Mouse (Mus musculus): ENCODE data around the gene Carns1.
"Not testable (repeated sequence)": the region's sequence is repeated elsewhere in the genome, so short reads cannot be mapped to it uniquely, and the experiment has no call there.

Carns1 gene

DNA sequence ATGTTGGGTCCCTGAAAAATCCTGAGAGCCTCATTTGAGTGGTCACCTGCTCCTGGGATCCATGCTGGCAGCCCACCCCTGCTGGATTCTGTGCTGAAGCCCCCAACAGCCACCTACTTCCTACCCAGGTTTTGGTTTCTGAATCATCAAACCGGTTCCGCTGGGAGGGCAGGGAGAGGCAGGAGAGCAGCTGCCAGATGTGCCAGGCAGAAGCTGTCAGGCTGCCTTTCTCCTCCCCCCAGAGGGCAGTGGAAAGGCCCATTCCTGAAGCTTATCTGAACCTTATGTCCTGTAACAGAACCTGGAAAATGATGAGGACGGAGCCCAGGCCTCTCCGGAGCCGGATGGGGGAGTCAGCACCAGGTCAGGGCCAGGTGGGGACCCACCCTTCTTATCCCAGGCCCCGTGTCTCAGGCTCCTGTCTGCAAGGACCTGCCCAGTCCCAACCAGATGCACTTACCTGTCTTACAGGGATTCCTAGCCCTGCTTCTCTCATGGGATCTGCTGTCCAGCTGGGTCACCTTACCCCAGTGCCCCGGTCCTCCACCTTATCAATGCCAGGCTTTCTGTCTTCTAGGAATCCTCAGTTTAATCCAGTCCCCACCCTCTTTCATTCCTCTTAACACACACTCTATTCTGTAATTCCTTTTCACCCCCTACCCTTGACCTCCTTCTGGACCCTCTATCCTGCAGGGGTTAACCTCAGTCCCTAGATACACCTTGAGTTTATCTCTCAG lies 48.4 kb downstream of the Carns1 start:
- no peak for DNase-seq

DNA sequence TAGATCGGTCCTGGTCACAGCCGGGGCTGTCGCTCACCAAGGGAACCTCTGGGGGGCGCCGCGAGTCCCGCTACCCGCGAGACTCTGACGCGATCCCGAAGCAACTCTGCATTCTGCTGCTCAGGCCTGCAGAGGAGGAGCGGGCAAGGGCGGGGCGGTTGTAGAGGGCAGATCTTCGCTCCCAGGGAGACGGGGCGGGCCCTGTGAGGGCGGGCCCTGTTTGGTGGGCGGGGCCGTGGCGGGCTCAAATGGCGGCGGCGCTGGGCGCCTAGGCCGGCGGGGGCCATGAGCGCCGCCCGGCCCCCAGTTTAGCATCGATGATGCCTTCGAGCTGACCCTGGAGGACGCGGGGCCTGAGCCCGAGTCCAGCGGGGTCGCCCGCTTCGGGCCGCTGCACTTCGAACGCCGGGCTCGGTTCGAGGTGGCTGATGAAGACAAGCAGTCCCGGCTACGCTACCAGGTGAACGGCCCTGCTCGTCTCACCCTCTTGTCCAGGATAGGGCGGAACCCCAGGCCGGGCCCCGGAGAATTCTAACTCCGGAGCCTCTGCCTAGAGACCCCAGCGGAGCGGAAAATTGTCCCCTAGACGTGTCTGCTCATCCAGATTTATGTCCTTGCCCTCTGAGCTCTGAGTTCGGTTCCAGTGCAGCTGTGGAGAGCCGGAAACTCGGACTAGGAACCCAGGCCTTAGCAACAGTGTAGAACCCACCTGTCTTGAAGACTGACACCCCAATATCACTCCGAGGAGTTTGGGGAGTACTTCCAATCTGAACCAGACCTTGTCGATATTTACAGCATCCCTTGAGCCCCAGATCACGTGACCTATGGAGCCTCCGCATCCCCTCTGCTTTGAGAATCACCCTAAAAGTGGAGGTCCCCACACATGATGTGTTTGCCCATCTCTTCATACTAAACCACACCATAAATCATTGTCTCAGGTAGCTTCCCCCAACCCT lies 49.3 kb downstream of the Carns1 start, which contains the start of gene Aip:
Aip (minus strand) TSS at position 118 of the 956 bp plus-strand sequence.
- DNase-seq: peak; percentile 99

DNA sequence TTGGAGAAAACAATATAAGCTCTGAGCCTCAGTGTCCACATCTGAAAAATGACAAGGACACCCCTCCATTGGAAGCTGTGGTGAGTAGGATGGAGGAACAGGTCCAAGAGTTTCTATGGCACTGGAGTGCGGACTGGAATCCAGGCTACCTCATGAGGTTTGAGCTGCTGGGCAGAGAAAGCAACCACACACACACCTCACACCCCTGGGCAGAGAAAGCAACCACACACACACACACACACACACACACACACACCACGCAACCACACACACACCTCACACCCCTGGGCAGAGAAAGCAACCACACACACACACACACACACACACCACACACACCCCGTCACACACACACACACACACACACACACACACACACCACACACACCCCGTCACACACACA lies 50.0 kb downstream of the Carns1 start:
- DNase-seq: peak in 1 of 2 experiments; percentile 35

DNA sequence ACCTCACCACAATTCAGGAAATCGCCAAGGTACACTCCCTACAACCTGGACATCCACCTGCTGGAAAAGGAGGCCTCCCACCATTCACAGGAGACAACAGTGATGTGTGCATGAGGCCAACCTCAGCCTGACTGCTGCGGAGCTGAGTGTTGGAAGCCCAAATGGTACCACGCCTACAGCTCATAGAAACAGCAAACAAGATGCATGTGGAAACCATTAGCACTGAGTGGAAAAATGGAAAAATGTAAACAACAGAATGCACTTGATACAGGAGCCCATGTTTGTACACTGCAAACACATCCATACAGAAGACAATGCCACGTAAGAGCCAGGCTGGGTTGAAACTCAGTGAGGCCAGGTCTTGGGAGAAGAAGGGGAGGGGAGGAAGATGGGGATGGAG lies 50.8 kb downstream of the Carns1 start:
- DNase-seq: no peak

DNA sequence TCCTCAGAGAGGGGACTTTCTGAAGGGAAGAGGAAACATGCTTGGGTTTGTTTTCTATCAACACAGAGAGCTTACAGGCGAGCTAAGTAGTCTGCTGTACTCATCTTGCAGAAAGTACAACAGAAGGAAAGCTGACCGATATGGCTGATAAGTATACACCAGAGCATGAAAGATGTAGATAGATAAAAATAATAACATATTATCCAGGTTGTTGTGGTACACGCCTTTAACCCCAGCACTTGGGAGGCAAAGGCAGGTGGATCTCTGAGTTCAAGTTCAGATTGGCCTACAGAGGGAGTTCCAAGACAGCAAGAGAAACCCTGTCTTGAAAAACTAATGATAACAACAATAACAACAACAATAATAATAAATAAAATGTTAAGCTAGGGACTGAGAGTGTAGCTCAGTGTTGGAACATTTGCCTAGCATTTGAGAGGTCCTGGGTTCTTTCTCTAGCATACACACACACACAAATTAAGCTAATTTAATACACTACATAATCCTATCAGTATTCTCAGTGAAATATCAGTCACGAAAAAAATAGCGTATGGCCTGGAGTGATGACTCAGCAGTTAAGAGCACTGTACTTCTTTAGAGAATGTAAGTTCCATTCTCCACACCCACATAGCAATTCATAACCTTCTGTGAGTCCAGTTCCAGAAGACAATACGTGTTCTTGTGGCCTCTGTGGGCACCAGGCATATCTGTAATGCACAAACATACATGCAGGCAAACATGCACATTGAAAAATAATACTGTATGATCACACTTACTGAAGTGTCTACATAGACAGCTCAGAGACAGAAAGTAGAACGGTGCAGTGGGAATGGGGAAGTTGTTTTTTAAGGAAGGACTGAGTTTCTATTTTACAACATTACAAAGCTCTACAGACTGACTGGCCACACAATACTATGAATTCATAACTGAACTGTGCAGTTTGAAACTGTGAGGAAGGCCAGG lies 52.6 kb downstream of the Carns1 start:
- no peak for DNase-seq

DNA sequence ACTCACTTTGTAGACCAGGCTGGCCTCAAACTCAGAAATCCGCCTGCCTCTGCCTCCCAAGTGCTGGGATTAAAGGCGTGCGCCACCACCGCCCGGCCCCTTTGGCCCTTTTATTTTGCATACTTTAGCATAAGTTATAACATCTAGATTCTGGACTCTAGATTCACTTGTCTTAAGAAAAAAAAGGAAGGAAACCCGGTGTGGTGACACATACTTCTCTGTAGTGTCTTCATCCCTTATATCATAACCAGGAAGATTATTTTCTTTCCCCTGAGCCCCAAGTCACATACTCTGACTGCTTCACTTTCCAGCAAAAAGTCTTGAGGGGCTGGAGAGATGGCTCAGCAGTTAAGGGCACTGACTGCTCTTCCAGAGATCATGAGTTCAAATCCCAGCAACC lies 53.4 kb downstream of the Carns1 start:
- DNase-seq: not testable (repeated sequence)

DNA sequence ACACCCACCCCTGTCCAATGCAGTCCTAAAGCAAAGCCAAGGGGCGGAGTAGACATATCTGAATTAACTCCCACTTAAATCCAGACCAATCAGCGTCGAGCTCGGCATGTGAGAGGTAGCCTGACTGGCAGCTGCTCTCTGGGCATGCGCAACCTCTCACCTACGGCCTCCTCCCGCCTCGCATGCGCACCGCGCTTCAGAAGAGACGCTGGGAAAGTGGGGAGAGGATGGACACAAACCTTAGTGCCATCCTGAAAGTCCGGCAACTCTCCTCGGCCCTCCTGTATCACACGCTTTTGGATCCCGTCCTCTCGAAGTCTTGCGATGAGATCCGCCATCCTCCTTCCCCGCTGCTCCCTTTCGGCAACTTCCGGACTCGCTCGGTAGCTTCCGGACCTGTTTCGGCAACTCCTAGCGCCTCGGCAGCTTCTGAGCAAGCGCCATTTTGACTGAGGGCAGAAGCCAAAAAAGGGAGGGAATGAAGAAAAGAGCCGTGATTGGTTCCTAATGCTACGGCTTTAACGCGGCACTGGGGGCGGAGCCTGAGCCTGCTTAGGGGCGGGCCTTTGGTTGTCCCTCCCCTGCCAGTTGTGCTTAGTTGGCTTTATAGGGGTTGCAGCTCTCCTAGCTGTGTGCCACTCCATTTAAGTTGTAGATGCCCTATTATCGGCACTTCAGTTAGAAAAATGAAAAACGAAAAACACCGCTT lies 54.0 kb downstream of the Carns1 start:
- peak; percentile 97 to 99 for DNase-seq

DNA sequence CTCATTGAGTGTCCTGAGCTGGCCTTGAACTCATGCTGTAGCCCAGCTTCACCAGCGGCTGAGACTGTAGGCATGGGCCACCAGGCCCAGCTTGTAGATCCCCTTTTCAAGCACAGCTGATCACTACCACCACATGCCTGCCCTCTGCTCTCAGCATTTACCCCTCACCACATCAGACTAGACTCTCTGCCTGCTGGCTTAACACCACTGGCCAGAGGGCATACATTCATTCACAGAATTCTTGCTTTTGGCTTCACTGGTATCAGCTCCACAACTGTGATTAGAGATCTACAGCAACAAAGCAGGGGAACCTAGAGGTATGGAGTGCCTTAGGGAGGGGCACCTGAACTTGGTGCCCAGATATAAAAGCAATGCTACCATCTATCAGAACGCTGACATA lies 54.8 kb downstream of the Carns1 start:
- DNase-seq: no peak

DNA sequence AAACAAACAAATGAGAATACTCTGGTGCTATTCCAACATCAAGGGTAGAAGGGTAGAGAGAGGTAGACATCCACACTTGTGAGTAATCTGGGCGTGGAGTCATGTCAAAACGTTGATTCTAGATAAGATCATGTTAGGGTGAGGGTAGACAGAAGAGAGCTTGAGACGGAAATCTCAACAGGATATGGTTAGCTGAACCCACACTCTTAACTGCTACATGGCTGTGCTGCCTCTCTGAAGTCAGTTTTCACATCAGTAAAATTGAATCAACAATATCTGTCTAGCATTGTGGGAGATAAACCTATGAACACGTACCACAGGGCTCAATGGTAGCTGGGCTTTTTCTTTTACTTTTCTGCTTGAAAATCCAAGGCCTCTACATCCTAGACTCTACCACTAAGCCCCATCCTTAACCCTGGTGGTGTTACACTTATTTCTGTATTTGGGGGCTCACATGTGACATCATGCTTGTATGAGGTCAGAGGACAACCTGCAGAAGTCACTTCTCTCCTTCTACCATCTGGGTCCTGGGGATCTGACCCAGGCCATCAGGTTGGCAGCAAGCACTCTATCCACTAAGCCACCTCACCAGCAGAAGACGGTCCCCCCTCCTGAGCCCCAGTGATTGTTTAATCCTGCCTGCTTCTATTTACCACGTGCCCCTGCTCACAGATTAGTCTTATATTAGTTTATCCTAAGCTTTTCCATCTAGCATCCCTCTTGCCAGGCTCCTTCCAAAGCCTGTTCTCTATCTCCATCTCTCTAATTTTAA lies 55.4 kb downstream of the Carns1 start:
- no peak for DNase-seq

DNA sequence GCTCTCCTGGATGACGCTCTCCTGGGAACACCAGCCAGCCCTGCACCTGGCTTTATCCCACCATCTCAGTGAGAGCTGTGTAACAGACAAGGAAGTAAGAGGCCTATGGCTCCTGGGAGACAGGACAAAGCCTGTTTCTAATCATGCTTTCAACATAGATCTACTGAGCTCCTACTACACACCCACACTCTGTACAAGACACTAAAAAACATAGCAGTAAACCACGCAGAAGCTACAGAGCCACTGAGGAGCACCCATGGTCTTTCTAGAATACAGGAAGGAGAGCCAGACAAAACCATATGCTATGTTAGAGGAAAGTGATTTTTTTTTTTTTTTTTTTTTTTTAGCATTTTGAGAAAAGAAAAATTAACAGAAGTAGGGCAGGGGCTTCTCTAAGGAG lies 56.9 kb downstream of the Carns1 start:
- no peak for DNase-seq

DNA sequence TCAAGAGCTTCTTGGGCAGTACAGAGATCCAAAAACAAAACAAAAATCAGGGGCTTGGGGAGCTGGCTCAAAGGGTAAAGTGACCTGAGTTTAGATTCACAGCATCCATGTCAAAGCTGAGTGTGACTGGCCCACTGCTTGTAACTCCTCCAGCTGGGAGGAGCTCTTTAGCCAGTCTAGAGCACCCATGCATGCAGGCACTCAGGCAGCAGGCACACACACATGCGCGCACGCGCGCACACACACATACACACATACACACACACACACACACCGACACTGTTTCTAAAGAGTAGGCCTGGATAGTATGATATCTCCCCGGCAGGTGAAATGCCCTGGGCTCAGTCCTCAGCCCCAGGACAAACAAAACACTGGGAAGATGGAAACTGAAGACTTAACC lies 58.3 kb downstream of the Carns1 start:
- no peak for DNase-seq

DNA sequence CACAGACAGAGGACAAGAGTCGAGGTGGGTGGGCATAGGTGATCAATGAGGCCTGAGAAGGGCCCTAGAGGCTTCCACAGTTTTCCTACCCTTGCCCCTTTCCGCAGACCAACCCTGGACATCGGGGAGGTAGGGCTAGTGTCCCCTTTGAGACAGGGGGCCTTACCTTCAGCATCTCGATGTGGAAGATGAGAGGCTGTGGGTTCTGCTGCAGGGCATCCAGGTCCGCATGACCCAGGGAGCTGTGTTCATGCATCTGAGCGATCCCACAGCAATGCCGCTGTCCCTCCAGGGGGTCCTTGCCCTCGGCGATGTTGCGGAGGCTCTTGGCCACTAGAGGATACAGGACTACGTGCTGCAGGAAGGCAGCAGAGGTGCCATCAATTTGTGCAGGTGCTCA lies 59.5 kb downstream of the Carns1 start:
- no peak for DNase-seq

DNA sequence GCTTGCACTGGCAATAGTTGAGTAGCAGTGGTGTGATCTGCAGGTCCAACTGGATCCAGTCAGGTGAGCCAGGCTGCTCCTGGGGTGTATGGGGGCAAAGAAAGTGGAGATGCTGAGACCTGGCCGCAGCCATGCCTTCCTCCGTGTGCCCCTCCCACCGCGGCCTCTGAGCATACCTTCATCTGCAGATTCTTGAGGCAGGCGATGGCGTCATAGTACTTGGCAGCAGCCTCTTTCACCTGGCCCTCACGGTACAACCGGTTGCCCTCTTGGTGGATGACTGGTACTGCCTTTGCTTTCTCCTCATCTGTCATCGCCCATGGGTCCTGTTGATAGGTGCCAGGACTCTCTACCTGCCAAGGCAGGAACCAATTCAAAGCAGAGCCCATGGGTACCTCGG lies 60.1 kb downstream of the Carns1 start:
- no peak for DNase-seq

DNA sequence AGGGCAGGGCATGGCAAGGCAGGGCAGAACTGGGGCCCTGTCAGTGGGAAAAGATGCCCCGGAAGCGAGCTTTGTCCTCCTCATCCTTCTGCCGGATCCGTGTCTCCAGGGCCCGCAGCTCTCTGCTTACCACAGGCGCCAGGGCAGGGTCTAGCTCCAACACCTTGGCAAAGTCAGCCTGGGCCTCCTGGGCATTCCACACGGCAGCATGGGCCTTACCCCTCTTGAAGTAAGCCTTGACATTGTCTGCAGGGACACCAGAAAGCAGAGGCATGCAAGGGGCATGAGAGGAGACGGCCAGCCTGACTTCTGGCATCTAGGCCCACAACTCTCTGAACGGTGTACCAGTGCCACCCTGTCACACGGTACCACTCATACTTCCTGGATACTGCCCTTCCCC lies 60.7 kb downstream of the Carns1 start:
- no peak for DNase-seq
